Mouse (Mus musculus) bone marrow macrophage, adult 2 months (primary cell): ENCODE measurements around the gene Krt83.

ENCODE experiments used
- CTCF ChIP-seq: IDR thresholded peaks from 2 replicates; pipeline ENCODE4 v1.5.1; 2012; ENCODE audit warnings: low read depth, mild to moderate bottlenecking, low read length, moderate library complexity
- POLR2A ChIP-seq: IDR thresholded peaks from 2 replicates; pipeline ENCODE4 v1.6.1; 2012; ENCODE audit warnings: mild to moderate bottlenecking, low read depth, low read length, borderline replicate concordance

- TF ChIP-seq CTCF (no peak; the same call in 1 of the 2 replicates), POLR2A (no peak)
Measured at GRCm38 (mm10) chr15:101537864-101538579, 46.7 kb upstream of the Krt83 start.
